Comparison of ENCODE assay signal across 18 mouse cellular contexts in the genomic region with DNA sequence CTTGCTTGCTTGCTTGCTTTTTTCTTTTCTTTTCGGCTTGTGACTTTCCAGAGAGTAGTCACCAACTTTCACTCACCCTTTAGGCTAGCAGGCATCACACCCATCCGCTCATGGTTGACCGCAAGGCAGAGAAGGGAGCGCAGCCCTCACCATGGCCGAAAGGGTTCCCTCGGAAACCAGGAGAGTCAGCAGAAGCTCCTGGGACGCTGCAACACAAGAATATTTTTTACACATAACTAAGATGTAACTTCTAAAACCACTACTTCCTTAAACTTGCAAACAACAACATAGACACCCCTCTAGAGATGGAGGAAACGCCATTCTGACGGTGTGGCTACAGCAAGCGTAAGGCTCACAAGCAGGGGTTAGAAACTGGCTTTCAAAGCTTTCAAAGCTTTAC.
DNase-seq lines count a peak whose midpoint lies in the region; ATAC-seq lines count a peak whose summit lies in the region.
"Had no signal": no experiment of that assay in that cellular context is flagged by ENCODE, and none has a peak within 500 bp of the region (broad histone marks: within the 10 kb centered on the region; RNA-seq: fewer than 3 reads in every experiment).

No protein-coding gene starts in this region.

- H3K9ac ChIP-seq in liver, embryonic 16.5 days (ENCODE audit: low read depth, low read length) = no peak overlapping the region
- no peak overlapping the region for H3K9ac ChIP-seq in liver, embryonic 12.5 days
- H3K9ac ChIP-seq: limb, embryonic 13.5 days; midbrain, embryonic 15.5 days had no signal

- 73% methylated on average over 10 of the region's 10 CpGs for WGBS in liver, embryonic 16.5 days (ENCODE audit: insufficient replicate concordance)
- WGBS in liver, embryonic 12.5 days (ENCODE audit: insufficient replicate concordance) = 82% methylated on average over 10 of the region's 10 CpGs

- no peak overlapping the region for H3K4me2 ChIP-seq in liver, embryonic 16.5 days (ENCODE audit: low read depth, low read length)
- no peak overlapping the region for H3K4me2 ChIP-seq in liver, embryonic 12.5 days
- H3K4me2 ChIP-seq: limb, embryonic 13.5 days; midbrain, embryonic 15.5 days had no signal

- H3K27ac ChIP-seq in liver, embryonic 16.5 days (ENCODE audit: low read length) = 0 out of 2 replicates have a peak overlapping the region, but pooled peaks have one; percentile 6
- no peak overlapping the region for H3K27ac ChIP-seq in liver, embryonic 12.5 days
- H3K27ac ChIP-seq: limb, embryonic 13.5 days; midbrain, embryonic 15.5 days had no signal

- DNase-seq in CD8-positive naive resting alpha-beta T cell, adult 2 months (ENCODE audit: low read depth in 2 of 2, low spot score in 2 of 2) = peak; percentile 53 to 54
- DNase-seq in skeletal muscle tissue, adult 2 months (ENCODE audit: low read depth, low spot score) = peak; percentile 43
- DNase-seq in cerebellum, adult 11-12 months = no peak
- no peak for DNase-seq in left cerebral cortex, adult 11 months (ENCODE audit: low spot score)
- no peak for DNase-seq in urinary bladder, adult 18-20 months (ENCODE audit: low spot score in 2 of 2)
- DNase-seq: adrenal gland, postnatal 14 days; cerebellum, adult 18-20 months; embryo, embryonic 11 days; heart, postnatal 4 days; kidney, adult 11 months; kidney, postnatal 4 days; layer of hippocampus, postnatal 36 days had no signal

- H3K36me3 ChIP-seq in liver, embryonic 16.5 days (ENCODE audit: control insufficient read depth, insufficient read depth) = no peaks in the 10 kb centered on the region
- peaks cover 15% of the 10 kb centered on the region; the same call in 1 of the 2 replicates for H3K36me3 ChIP-seq in liver, embryonic 12.5 days
- H3K36me3 ChIP-seq: midbrain, embryonic 15.5 days had no signal

- no peaks in the 10 kb centered on the region; the same call in 1 of the 2 replicates for H3K4me1 ChIP-seq in liver, embryonic 16.5 days (ENCODE audit: control insufficient read depth, low read depth, low read length)
- peaks cover 17% of the 10 kb centered on the region; the same call in 1 of the 2 replicates for H3K4me1 ChIP-seq in liver, embryonic 12.5 days

- ATAC-seq in liver, embryonic 16.5 days (ENCODE audit: low read depth) = peak; percentile 9; the same call in 1 of the 2 replicates
- ATAC-seq in liver, embryonic 12.5 days = no peak
- peak; percentile 67; a peak in 3 of 4 replicates for ATAC-seq in hematopoietic stem cell, adult 5-6 weeks (replicated peaks in 1 of 2; ENCODE audit: insufficient read depth in 1 of 2, low FRiP score in 2 of 2, low TSS enrichment in 1 of 2, low read depth in 1 of 2, poor library complexity in 2 of 2, severe bottlenecking in 2 of 2)
- ATAC-seq: midbrain, embryonic 15.5 days had no signal

- no peaks in the 10 kb centered on the region for H3K27me3 ChIP-seq in liver, embryonic 16.5 days (ENCODE audit: control insufficient read depth, insufficient read depth, low read depth, low read length)
- H3K27me3 ChIP-seq in liver, embryonic 12.5 days (replicated peaks) = no peaks in the 10 kb centered on the region
- H3K27me3 ChIP-seq: limb, embryonic 13.5 days; midbrain, embryonic 15.5 days had no signal

- no peak overlapping the region for H3K4me3 ChIP-seq in liver, embryonic 16.5 days (ENCODE audit: low read depth, low read length)
- H3K4me3 ChIP-seq in liver, embryonic 12.5 days = no peak overlapping the region
- H3K4me3 ChIP-seq: erythroblast, embryonic 14.5 days; limb, embryonic 13.5 days; midbrain, embryonic 15.5 days had no signal

- H3K9me3 ChIP-seq in liver, embryonic 16.5 days (replicated peaks; ENCODE audit: control insufficient read depth, low read length) = no peaks in the 10 kb centered on the region
- no peaks in the 10 kb centered on the region for H3K9me3 ChIP-seq in liver, embryonic 12.5 days (replicated peaks)
- H3K9me3 ChIP-seq: limb, embryonic 13.5 days; midbrain, embryonic 15.5 days had no signal

Comparison
In these comparisons a context has a peak if more than half of its experiments do, and no peak if none do; other contexts are left out.
1. DNase-seq: peak in CD8-positive naive resting alpha-beta T cell, adult 2 months (2 of 2) and skeletal muscle tissue, adult 2 months (single experiment); none in cerebellum, adult 11-12 months (single experiment), left cerebral cortex, adult 11 months (single experiment) and urinary bladder, adult 18-20 months (0 of 2).